Mouse (Mus musculus): ENCODE measurements around the gene Rapgef4.

Rapgef4 gene

GRCm38 (mm10) chr2:72241714-72242472 lies 260.9 kb downstream of the Rapgef4 start:
- DNase-seq: no peak

DNA sequence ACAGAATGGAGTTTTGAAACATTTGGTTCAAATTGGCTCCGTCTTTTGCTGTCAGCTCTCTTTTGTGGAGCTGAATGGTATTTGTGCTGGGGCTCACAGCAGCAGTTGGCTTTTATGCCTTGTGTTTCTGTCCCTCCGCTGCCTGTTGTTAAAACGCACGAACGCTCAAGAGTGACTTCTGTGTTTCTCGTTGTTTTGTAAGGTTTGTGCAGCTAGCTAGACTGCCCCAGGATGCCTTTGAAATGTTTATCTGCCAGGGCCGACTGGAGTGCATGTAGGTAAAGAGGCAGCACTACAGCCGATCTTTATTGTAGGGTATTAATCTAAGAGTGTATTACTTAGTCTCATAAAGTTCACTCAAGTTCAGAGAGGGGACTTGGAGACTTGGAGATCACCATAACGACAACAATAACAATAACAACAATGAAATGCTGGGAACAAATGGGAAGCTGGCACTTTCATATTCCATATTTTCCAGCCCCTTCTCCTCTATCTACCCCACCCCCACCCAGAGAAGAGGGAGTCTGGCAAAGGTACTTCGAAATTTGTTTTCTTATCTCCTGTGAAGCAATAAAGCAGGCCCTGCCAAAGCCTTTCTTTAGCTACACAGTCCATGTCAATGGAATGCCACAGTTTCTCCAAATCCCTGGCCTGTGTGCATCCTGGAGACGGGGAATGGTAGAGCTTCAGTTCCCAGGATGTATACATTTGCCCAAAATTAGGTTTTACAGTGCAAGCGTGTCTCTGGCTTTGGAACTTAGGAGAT lies 262.1 kb downstream of the Rapgef4 start:
- no peak for DNase-seq

GRCm38 (mm10) chr2:72245631-72246030 lies 264.6 kb downstream of the Rapgef4 start:
- no peak for DNase-seq

DNA sequence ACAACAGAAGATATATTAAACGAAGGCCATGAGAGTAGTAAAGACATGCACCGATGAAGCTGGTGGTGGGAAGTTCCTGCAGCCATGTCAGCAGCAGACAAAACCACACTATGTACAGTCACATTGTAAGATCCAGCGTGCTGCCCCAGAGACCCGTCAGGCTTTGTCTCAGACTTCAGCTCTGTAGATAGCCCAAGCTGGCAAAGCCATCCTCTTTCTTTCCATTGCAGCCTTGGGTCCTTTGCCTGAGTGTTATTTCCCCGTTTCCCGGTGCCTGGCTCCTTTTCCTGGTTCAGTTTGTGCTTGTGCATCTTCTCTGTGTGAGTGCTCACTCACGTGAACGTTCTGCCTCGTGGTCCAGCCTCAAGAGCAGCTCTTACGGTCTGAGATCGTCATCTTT lies 265.3 kb downstream of the Rapgef4 start:
- no peak for DNase-seq

GRCm38 (mm10) chr2:72247819-72248218 lies 266.8 kb downstream of the Rapgef4 start:
- no peak for DNase-seq

DNA sequence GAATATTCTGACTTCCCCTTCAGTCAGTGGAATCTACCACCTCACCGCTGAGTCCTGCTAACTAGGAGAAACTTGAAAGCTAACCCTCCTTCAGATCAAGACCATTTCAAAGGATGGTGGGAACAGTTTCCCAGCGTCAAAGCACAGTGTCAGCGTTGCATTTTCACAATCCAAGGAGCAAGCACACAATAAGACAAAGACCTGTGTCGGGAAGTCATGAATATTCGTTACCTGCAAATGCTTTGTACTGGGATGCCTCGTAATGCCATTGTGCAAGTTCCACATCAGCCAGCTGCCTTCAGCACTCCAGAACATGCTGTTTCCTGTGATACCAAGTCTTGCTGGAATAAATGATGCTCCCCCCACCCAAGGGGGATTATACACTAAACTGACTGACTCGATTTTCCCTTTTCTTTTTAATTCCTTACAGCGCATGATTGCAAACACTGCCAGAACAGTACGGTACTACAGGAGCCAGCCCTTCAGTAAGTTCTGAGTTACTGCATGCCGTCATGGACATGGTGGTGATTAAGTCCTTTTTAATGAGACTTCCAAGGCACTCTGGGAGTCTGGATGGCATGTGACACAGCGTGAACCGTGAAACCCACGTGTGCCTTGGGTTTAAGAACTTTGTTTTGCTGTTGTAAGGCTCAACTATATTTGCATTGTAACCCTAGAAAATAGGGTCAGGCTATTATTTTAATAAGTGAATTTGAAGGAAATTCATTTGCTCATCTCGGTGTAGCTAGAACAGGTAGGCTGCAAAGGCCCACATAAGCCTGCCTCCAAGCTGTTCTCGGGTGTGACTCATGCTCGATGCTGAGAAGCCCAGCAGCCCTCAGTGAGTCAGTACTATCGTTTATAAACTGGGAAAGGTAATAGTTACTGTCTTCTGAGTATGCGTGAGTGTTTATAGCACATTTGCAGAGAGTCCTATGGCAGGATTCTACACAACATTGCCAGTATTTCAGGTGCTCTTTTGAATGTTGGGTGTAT lies 271.8 kb downstream of the Rapgef4 start:
- DNase-seq: no peak

DNA sequence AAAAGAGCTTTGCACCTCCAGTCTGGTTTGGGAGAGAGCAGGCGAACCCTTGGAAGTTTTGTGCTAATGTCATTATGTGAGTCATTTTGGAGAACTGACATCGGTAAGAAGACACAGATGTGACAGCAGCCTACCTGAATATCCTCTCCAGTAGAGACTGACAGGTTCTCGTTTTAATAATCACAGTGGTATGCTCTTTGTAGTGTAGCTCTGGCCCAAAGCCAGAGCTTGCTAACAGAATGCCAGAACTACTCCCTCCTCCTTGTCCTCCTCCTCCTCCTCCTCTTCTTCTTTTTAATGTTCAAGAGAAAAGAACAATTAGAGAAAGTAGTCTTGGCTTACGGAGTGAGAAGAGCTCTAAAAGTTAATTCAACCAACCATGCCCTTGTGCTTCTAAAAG lies 272.8 kb downstream of the Rapgef4 start:
- no peak for DNase-seq

DNA sequence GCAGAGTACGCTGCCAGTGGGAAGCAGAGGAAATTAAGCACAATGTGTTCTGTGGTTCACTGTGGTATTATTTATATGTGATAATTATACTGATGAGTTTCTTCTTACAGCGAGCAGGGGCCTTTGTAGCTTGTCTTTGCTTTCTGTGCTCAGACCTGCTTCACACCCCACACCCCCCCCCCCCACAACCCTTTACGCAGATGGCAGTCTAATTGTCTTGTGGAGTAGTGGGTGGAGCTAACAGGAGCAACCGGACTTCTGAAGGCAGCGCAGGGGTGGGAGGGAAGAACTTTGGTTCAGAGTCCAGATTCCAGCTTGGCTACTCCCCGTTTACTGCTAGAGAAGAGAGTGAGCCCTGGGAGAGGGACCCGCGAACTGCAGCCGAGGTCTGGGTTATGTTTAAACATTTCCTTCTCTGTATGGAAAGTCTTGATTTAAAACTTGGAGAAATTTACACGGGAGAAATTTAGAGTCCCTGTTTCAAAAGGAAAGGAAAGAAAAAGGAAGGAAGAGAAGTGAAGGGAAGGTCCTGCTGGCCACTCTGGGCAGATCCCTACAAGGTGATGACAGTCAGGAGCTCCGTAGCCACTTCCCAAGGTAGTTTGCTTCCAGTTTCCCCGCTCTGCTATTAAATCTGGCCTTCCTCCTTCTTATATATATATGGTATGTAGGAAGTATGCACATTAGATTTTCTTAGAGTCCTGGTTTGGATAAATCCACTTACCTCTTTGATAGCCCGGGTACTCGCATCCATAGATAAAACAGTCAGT lies 274.0 kb downstream of the Rapgef4 start:
- no peak for DNase-seq

DNA sequence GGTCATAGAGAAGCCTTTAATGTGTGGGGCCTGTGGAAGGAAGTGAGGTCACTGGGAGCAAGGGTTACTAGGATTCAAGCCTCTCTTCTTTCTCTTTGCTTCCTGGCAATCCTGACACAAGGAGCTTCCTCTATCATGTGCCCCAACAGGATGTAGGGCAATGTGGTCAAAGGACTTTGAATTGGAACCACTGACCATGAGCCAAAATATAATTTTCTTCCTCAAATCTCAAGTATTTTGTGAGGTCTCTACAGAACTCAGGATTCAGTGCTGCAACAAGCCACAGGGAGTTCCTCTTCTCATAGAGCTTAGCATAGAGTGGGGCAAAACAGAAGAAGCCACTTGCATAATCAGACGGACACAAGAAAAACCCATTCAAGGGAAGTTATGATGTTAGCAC lies 279.7 kb downstream of the Rapgef4 start:
- DNase-seq: no peak

- no peak for DNase-seq
These were observed 281.9 kb downstream of the Rapgef4 start for GRCm38 (mm10) chr2:72262814-72263480.

GRCm38 (mm10) chr2:72267390-72267789 lies 286.4 kb downstream of the Rapgef4 start:
- no peak for DNase-seq

- DNase-seq: no peak
These were observed 288.8 kb downstream of the Rapgef4 start for GRCm38 (mm10) chr2:72269651-72270341.

DNA sequence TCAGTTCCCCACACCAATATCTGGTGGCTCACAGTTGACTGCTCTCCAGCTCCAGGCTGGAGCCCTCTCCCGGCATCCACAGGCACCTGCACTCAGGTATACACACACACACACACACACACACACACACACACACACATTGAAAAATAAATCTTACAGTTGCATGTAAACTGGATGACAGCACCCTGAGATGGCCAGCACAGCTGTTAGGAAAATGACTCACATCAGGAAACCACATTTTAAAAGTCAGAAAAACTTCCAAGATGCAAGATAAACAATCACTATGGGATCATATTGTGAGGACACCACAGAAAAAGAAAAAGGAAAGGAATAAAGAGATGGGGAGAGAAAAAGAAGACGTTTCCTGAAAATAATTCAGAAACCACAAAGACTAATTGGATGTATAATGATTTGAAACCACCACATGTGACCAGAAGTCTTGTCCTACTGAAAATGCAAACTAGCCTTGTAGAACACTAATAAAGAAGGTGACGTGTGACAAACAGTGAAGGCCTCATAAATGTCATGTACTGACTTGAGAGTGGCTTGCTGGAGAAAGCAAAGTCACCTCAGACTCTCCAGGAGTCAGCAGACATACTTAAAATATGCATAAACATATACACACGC lies 297.3 kb downstream of the Rapgef4 start:
- no peak for DNase-seq

- DNase-seq: no peak
These were observed 299.5 kb downstream of the Rapgef4 start for GRCm38 (mm10) chr2:72280524-72280923.

- DNase-seq: no peak
These were observed 300.9 kb downstream of the Rapgef4 start for GRCm38 (mm10) chr2:72281971-72282370.

DNA sequence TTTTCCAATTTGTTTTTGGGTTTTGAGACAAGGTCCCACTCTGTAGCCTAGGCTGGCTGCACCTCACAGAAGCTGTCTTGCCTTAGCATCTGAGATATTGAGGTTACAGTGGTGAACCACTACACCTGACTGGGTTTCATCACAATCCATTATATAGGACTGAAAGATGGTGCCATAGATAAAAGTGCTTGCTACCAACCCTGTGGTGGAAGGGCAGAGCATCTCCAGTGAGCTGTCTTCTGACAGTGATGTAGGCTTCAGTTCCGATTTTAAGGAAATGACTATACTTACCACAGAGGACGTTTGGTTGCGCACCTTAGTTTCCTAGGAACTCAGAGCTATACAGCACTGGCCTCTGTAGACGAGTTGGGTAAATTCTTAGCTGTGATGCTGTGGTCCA lies 301.7 kb downstream of the Rapgef4 start:
- no peak for DNase-seq

DNA sequence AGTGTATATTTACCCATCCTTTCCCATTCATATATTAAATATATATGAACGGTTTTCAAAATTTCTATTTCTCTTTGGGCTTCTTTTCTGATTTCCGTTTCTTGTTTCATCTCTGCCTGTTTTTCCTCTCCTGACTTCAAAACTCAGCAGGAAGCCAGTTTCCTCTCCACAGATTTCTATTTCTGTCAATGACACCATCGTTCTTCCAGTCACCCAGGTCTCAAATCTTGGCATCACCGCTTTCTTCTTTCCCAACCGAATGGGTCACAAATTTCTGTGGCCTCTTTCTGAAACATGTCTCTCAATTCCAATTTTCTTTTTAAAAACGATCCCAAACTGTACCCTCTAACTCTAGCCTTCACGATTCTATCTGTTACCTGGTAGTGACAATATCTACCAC lies 303.6 kb downstream of the Rapgef4 start:
- no peak for DNase-seq

DNA sequence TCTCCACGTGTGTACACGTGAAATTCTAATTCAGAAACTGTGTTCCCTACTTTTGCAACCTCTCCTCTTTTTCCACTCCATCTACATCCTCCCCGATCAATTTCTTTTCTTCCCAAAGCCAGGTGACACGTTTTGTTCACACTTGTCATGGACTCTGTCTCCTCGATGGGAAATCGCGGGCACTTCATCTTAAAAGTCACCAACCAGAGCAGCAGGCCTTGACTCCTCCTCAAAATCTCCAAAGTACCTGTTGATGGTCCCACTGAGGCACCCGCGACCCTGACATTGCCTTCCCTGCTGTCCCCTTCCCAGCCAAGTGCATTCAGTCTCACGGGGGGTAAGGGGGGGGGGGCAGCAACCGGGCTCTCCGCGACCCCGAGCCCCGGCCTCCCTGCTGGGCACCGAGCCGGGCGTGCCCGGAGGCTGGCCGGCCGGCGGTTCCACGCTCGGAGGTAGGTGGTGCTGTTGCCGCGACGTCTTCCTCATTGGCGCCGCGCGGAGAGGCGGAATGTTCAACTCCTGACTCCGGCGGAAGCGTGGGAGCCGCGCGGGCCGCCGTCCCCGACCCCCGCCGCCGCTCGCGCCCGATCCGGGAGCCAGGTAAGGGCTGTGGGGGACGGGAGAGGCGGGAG lies 304.3 kb downstream of the Rapgef4 start, which contains the start of gene Map3k20:
TSS of gene Map3k20 (plus strand) at position 382 of the 632 bp plus-strand sequence.
- DNase-seq: peak; percentile 47 to 64

DNA sequence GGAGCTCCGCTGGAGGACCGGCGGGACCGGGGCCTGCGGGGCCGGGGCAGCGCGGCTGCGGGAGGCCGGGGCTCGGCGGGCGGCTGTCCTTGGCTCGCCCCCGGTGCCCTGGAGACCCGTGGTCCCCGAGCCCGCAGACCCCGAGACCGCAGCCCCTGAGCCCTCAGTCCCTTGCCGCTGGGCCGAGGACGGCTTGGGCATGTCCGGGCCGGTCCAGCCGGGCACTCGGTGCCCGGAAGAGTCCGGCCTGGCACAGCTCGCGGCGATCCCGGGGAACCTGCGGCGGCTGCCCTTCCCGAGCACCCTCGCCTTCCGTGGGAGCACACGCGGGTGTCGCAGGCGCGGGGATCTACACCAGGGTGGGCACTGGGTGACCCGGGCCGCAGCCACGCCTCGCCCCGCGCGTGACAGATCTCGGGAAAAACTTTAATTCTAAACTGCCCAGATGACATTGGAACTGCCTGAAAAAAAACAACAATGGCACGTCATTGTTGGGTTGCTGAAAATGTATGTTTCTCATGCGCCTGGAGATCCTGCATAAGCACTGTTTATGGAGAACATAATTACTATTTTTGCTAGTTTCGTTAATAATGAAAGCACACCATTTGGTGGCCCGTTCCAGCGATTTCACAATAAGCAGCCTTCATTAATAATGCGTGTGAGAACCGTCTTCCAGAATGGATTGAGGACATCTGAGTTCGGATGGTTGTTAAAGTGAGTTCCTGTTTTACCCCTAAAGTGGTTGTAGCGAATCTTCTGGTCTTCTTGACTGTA lies 305.0 kb downstream of the Rapgef4 start:
- DNase-seq: peak; percentile 26 to 52

All from cerebellum, adult 18-20 months (tissue).